15 mouse cellular contexts compared by ENCODE assay signal in the genomic region with DNA sequence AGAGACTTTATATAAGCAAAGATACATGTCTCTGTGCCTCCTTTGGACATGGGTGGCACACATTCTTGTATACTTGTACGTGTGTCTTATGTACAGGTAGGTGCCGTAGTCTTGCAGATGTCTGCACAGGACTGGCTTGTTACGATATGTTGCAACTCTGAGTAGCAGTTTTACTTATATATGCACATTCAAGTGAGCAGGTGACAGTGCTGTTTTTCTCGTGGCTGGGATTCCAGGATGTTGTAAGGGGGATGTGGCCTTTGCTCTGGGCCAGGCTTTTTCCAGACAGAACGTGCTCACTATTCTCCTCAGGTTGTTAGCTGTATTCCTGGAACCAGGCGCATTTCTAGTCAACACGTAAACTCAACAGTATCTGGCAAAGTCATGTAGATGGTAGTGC.
"Had no signal": no experiment of that assay in that cellular context is flagged by ENCODE, and none has a peak within 500 bp of the region (broad histone marks: within the 10 kb centered on the region; RNA-seq: fewer than 3 reads in every experiment).

No protein-coding gene starts in this region.

- ATAC-seq: midbrain, embryonic 15.5 days had no signal

- H3K27ac ChIP-seq: kidney, embryonic 15.5 days; left cerebral cortex, adult 2 months; liver, embryonic 14.5 days; midbrain, embryonic 12.5 days; midbrain, embryonic 15.5 days; neural tube, embryonic 13.5 days had no signal

- H3K36me3 ChIP-seq: midbrain, embryonic 15.5 days had no signal

- H3K4me3 ChIP-seq: kidney, embryonic 15.5 days; left cerebral cortex, adult 2 months; midbrain, embryonic 12.5 days; midbrain, embryonic 15.5 days; neural tube, embryonic 13.5 days had no signal

- H3K4me2 ChIP-seq: kidney, embryonic 15.5 days; midbrain, embryonic 12.5 days; midbrain, embryonic 15.5 days; neural tube, embryonic 13.5 days had no signal

- H3K9me3 ChIP-seq: kidney, embryonic 15.5 days; midbrain, embryonic 12.5 days; midbrain, embryonic 15.5 days; neural tube, embryonic 13.5 days had no signal

- H3K9ac ChIP-seq: kidney, embryonic 15.5 days; liver, embryonic 14.5 days; midbrain, embryonic 12.5 days; midbrain, embryonic 15.5 days; neural tube, embryonic 13.5 days had no signal

- H3K4me1 ChIP-seq: midbrain, embryonic 15.5 days had no signal

- H3K27me3 ChIP-seq: kidney, embryonic 15.5 days; midbrain, embryonic 12.5 days; midbrain, embryonic 15.5 days; neural tube, embryonic 13.5 days had no signal

- DNase-seq: kidney, adult 2 months; kidney, postnatal 10 days; kidney, postnatal 36 days; layer of hippocampus, postnatal 36 days; lung, adult 2 months; lung, postnatal 14 days; lung, postnatal 4 days; thymus, adult 2 months; thymus, postnatal 25 days had no signal
